Mouse (Mus musculus) liver, embryonic 14.5 days (tissue): Measurements from ENCODE around the gene Rer1. TPM values are rescaled to one million over a fixed set of nuclear protein-coding genes. Genes with fewer than 3 reads are reported as not detected.

ENCODE experiments used
- ATAC-seq: fragments of 200-750 bp; cut with Nextera tagmentation; 2 replicates; pipeline ENCODE4 v1.8.0; 2017; ENCODE audit warnings: moderate number of reproducible peaks, mild to moderate bottlenecking, moderate library complexity; ENCODE audit not compliant: insufficient read depth
- DNase-seq, 3 experiments: peaks; one replicate each; pipeline ENCODE4 v3.0.0-alpha.2; 2012 to 2013; ENCODE audit warnings: low read depth in 3 of 3, low spot score in 3 of 3
- H3K27ac ChIP-seq: fragments of 300-500 bp; sonication (generic); 2 replicates; pipeline ENCODE4 v1.5.1; 2014; ENCODE audit warnings: moderate library complexity, mild to moderate bottlenecking, control low read depth, inconsistent platforms
- H3K27me3 ChIP-seq: fragments of 300-500 bp; sonication (generic); 2 replicates; pipeline ENCODE4 v1.6.1; 2014; ENCODE audit warnings: mild to moderate bottlenecking, low read length, moderate library complexity; ENCODE audit not compliant: control insufficient read depth, insufficient read depth
- H3K36me3 ChIP-seq: fragments of 300-500 bp; sonication (generic); replicated peaks from 2 replicates; pipeline ENCODE4 v1.6.1; 2014; ENCODE audit warnings: low read depth; ENCODE audit not compliant: control insufficient read depth, insufficient read depth
- H3K4me1 ChIP-seq, 2 experiments: fragments of 200-500 bp in 1 of 2; fragments of 300-500 bp in 1 of 2; sonication (generic) in 1 of 2; replicated peaks; 2 replicates each; pipeline ENCODE4 v1.6.1; 2012 to 2014; ENCODE audit warnings: antibody characterized with exemption in 1 of 2, inconsistent platforms in 1 of 2, low read length in 1 of 2; ENCODE audit not compliant: control insufficient read depth in 2 of 2, insufficient read depth in 2 of 2
- H3K4me2 ChIP-seq: fragments of 300-500 bp; sonication (generic); 2 replicates; pipeline ENCODE4 v1.6.1; 2014; ENCODE audit warnings: low read depth, mild to moderate bottlenecking, control low read depth, moderate library complexity
- H3K4me3 ChIP-seq, 2 experiments: fragments of 200-500 bp in 1 of 2; fragments of 300-500 bp in 1 of 2; sonication (generic) in 1 of 2; 2 replicates each; pipeline ENCODE4 v1.5.1; 2012 to 2014; ENCODE audit warnings: low read depth in 2 of 2, low read length in 2 of 2, mild to moderate bottlenecking in 2 of 2, control low read depth in 1 of 2, inconsistent platforms in 1 of 2, moderate library complexity in 1 of 2; ENCODE audit not compliant: insufficient read depth in 1 of 2
- H3K9ac ChIP-seq: fragments of 300-500 bp; sonication (generic); replicated peaks from 2 replicates; pipeline ENCODE4 v1.6.1; 2014; ENCODE audit warnings: mild to moderate bottlenecking, control low read depth, moderate library complexity
- H3K9me3 ChIP-seq: fragments of 300-500 bp; sonication (generic); 2 replicates; pipeline ENCODE4 v1.6.1; 2016; ENCODE audit warnings: low read length, mixed read lengths; ENCODE audit not compliant: control insufficient read depth
- CTCF ChIP-seq: IDR thresholded peaks from 2 replicates; pipeline ENCODE4 v1.5.1; 2016; ENCODE audit warnings: antibody characterized with exemption, low read depth, control low read depth
- EP300 ChIP-seq: IDR thresholded peaks from 2 replicates; pipeline ENCODE4 v1.6.1; 2016; ENCODE audit warnings: antibody characterized with exemption, low read depth
- WGBS: fragments of 180-500 bp; shearing (Covaris S2); extraction: QIAGEN DNeasy Blood & Tissue Kit; methylation state at CpG from one replicate; pipeline ENCODE4 v1.1.7; 2014; ENCODE audit not compliant: insufficient replicate concordance; 5-methylcytosine and 5-hydroxymethylcytosine counted together
- polyA plus RNA-seq, 2 experiments: library from polyadenylated mRNA; depleted of rRNA in 1 of 2; stranded (reverse) in 1 of 2; unstranded in 1 of 2; fragments of >200 nt; fragmentation: Nextera tagmentation in 1 of 2; extraction: Ambion mirVana in 1 of 2; gene quantifications; 2 replicates each; pipeline versions ENCODE4 v1.2.1 to v1.2.3; 2012 to 2014

Gene Rer1
- polyA plus RNA-seq, 2 experiments, result 50.8 to 97.7 TPM

- H3K27me3 ChIP-seq, result no peaks in the 10 kb centered on the region
- TF ChIP-seq EP300, result no peak
- no peak for TF ChIP-seq CTCF
- H3K4me2 ChIP-seq, result no peak overlapping the region
- H3K4me1 ChIP-seq, result no peaks in the 10 kb centered on the region
- H3K9me3 ChIP-seq, result no peaks in the 10 kb centered on the region
- 69% methylated on average over 2 of the region's 2 CpGs for WGBS
- no peak overlapping the region for H3K4me3 ChIP-seq
- peaks cover 84% of the 10 kb centered on the region for H3K36me3 ChIP-seq
- DNase-seq (no peak), ATAC-seq (peak; percentile 24; the same call in 1 of the 2 replicates)
- H3K27ac ChIP-seq, result no peak overlapping the region
- H3K9ac ChIP-seq, result no peak overlapping the region
Observed at GRCm38 (mm10) chr4:155075813-155076212, 10.4 kb downstream of the Rer1 start.

- Histone ChIP-seq H3K27me3 (no peaks in the 10 kb centered on the region), H3K9ac (no peak overlapping the region), H3K4me2 (no peak overlapping the region), H3K36me3 (peaks cover 84% of the 10 kb centered on the region), H3K4me3 (no peak overlapping the region), H3K9me3 (no peaks in the 10 kb centered on the region), H3K27ac (no peak overlapping the region), H3K4me1 (no peaks in the 10 kb centered on the region)
- 85% methylated on average over 9 of the region's 9 CpGs for WGBS
- ATAC-seq, result no peak
- no peak for DNase-seq
- TF ChIP-seq EP300 (no peak), CTCF (0 out of 2 replicates have a peak, but pooled peaks have one; percentile 16)
Observed at GRCm38 (mm10) chr4:155075137-155075536, 11.0 kb downstream of the Rer1 start.

GRCm38 (mm10) chr4:155074418-155074817, 11.8 kb downstream of the Rer1 start:
- no peak overlapping the region for H3K4me3 ChIP-seq
- no peak for DNase-seq
- no peak overlapping the region for H3K9ac ChIP-seq
- no peaks in the 10 kb centered on the region for H3K4me1 ChIP-seq
- ATAC-seq, result no peak
- no peak overlapping the region for H3K4me2 ChIP-seq
- no peaks in the 10 kb centered on the region for H3K9me3 ChIP-seq
- no peak overlapping the region for H3K27ac ChIP-seq
- TF ChIP-seq CTCF (no peak), EP300 (no peak)
- WGBS, result 85% methylated on average over 9 of the region's 9 CpGs
- H3K27me3 ChIP-seq, result no peaks in the 10 kb centered on the region
- peaks cover 80% of the 10 kb centered on the region for H3K36me3 ChIP-seq

GRCm38 (mm10) chr4:155070921-155071320, 15.3 kb downstream of the Rer1 start:
- H3K4me3 ChIP-seq, result no peak overlapping the region
- ATAC-seq (no peak), DNase-seq (no peak)
- H3K27me3 ChIP-seq, result no peaks in the 10 kb centered on the region
- no peak overlapping the region for H3K4me2 ChIP-seq
- no peak overlapping the region for H3K27ac ChIP-seq
- H3K9me3 ChIP-seq, result no peaks in the 10 kb centered on the region
- no peak overlapping the region for H3K9ac ChIP-seq
- H3K4me1 ChIP-seq, result peaks cover 7 to 13% of the 10 kb centered on the region in 2 experiments; a peak in 3 of 4 replicates
- no peak for TF ChIP-seq CTCF
- TF ChIP-seq EP300, result no peak
- peaks cover 56% of the 10 kb centered on the region for H3K36me3 ChIP-seq
- WGBS, result 87% methylated on average over 5 of the region's 5 CpGs

- peaks cover 48% of the 10 kb centered on the region for H3K36me3 ChIP-seq
- TF ChIP-seq CTCF (no peak), EP300 (no peak)
- H3K27me3 ChIP-seq, result no peaks in the 10 kb centered on the region
- peaks cover 7 to 13% of the 10 kb centered on the region in 2 experiments; a peak in 3 of 4 replicates for H3K4me1 ChIP-seq
- no peak for ATAC-seq
- H3K4me3 ChIP-seq, result no peak overlapping the region
- WGBS, result 79% methylated on average over 13 of the region's 13 CpGs
- no peak overlapping the region for H3K4me2 ChIP-seq
- H3K27ac ChIP-seq, result no peak overlapping the region
- H3K9me3 ChIP-seq, result no peaks in the 10 kb centered on the region
- no peak for DNase-seq
- H3K9ac ChIP-seq, result no peak overlapping the region
Observed at GRCm38 (mm10) chr4:155070199-155070598, 16.0 kb downstream of the Rer1 start.
